10 mouse cellular contexts compared by ENCODE assay signal in genomic region chr19:37059623-37060022, GRCm38 (mm10).
A peak's percentile ranks its signal among the peaks of the same experiment; 100 is the strongest.
DNase-seq lines count a peak whose midpoint lies in the region; ATAC-seq and TF ChIP-seq lines count a peak whose summit lies in the region.
"Had no signal": no experiment of that assay in that cellular context is flagged by ENCODE, and none has a peak within 500 bp of the region (broad histone marks: within the 10 kb centered on the region; RNA-seq: fewer than 3 reads in every experiment).

No protein-coding gene starts in this region.

- no peaks in the 10 kb centered on the region for H3K9me3 ChIP-seq in kidney, embryonic 16.5 days (ENCODE audit: low read length)
- H3K9me3 ChIP-seq: embryonic facial prominence, embryonic 12.5 days; limb, embryonic 13.5 days had no signal

- TF ChIP-seq POLR2A in kidney, adult 2 months (IDR thresholded peaks at IDR 0.05; ENCODE audit: low read depth, low read length): no peak

- TF ChIP-seq CTCF in kidney, adult 2 months (conservative IDR thresholded peaks at IDR 0.05; ENCODE audit: insufficient read depth, insufficient read length, low read depth, low read length): no peak

- no peak overlapping the region for H3K4me2 ChIP-seq in kidney, embryonic 16.5 days (replicated peaks; ENCODE audit: low read depth, low read length)
- H3K4me2 ChIP-seq: embryonic facial prominence, embryonic 12.5 days; limb, embryonic 13.5 days had no signal

- WGBS in kidney, adult 2 months: 14% methylated on average over 2 of the region's 2 CpGs
- 31% methylated on average over 2 of the region's 2 CpGs for WGBS in kidney, embryonic 16.5 days

- no peaks in the 10 kb centered on the region; the same call in 1 of the 2 replicates for H3K36me3 ChIP-seq in kidney, adult 2 months (ENCODE audit: control insufficient read depth, insufficient read depth, low read length)
- no peaks in the 10 kb centered on the region for H3K36me3 ChIP-seq in kidney, embryonic 16.5 days (ENCODE audit: insufficient read depth, low read length)
- H3K36me3 ChIP-seq: embryonic facial prominence, embryonic 12.5 days; limb, embryonic 13.5 days had no signal

- H3K9ac ChIP-seq in kidney, embryonic 16.5 days (replicated peaks; ENCODE audit: low read length): no peak overlapping the region
- H3K9ac ChIP-seq: embryonic facial prominence, embryonic 12.5 days; limb, embryonic 13.5 days had no signal

- no peaks in the 10 kb centered on the region for H3K27me3 ChIP-seq in kidney, adult 2 months (replicated peaks; ENCODE audit: control insufficient read depth, insufficient read depth, low read length)
- H3K27me3 ChIP-seq in kidney, embryonic 16.5 days (ENCODE audit: insufficient read depth, low read length): no peaks in the 10 kb centered on the region
- H3K27me3 ChIP-seq: embryonic facial prominence, embryonic 12.5 days; limb, embryonic 13.5 days had no signal

- no peak overlapping the region for H3K4me3 ChIP-seq in kidney, adult 2 months (ENCODE audit: insufficient read depth, low read depth, low read length)
- H3K4me3 ChIP-seq in kidney, embryonic 16.5 days (ENCODE audit: low read length): no peak overlapping the region
- H3K4me3 ChIP-seq: embryonic facial prominence, embryonic 12.5 days; limb, embryonic 13.5 days had no signal

- H3K27ac ChIP-seq in kidney, adult 2 months (ENCODE audit: insufficient read depth, low read depth, low read length): peak overlapping the region; percentile 3; the same call in 1 of the 2 replicates
- no peak overlapping the region for H3K27ac ChIP-seq in kidney, embryonic 16.5 days (ENCODE audit: low read length)
- H3K27ac ChIP-seq: embryonic facial prominence, embryonic 12.5 days; limb, embryonic 13.5 days had no signal

- DNase-seq in kidney, adult 2 months: peak; percentile 86
- peak; percentile 83 for DNase-seq in NIH3T3 (ENCODE audit: low read depth)
- peak; percentile 56 for DNase-seq in gastrocnemius, postnatal 25 days
- peak; percentile 65 to 85 for DNase-seq in kidney, postnatal 25 days
- no peak for DNase-seq in thymus, postnatal 4 days
- no peak for DNase-seq in retina, postnatal 1 day

- H3K4me1 ChIP-seq in kidney, adult 2 months (ENCODE audit: control insufficient read depth, insufficient read depth, low read length): peaks cover 10% of the 10 kb centered on the region; the same call in 1 of the 2 replicates
- no peaks in the 10 kb centered on the region for H3K4me1 ChIP-seq in kidney, embryonic 16.5 days (ENCODE audit: insufficient read depth, low read length)
- H3K4me1 ChIP-seq: embryonic facial prominence, embryonic 12.5 days; limb, embryonic 13.5 days had no signal

- no peak for ATAC-seq in kidney, embryonic 16.5 days (ENCODE audit: low FRiP score, low TSS enrichment)
- no peak for ATAC-seq in megakaryocyte-erythroid progenitor cell, adult 5-6 weeks (replicated peaks; ENCODE audit: low FRiP score, low TSS enrichment, poor library complexity, severe bottlenecking)

Comparison
In these comparisons a context has a peak if more than half of its experiments do, and no peak if none do; other contexts are left out.
1. DNase-seq: peak in kidney, adult 2 months (single experiment), NIH3T3 (single experiment), gastrocnemius, postnatal 25 days (single experiment) and kidney, postnatal 25 days (2 of 2); none in thymus, postnatal 4 days (single experiment) and retina, postnatal 1 day (single experiment).